Mouse (Mus musculus): ENCODE results near the gene Dag1.

DNA sequence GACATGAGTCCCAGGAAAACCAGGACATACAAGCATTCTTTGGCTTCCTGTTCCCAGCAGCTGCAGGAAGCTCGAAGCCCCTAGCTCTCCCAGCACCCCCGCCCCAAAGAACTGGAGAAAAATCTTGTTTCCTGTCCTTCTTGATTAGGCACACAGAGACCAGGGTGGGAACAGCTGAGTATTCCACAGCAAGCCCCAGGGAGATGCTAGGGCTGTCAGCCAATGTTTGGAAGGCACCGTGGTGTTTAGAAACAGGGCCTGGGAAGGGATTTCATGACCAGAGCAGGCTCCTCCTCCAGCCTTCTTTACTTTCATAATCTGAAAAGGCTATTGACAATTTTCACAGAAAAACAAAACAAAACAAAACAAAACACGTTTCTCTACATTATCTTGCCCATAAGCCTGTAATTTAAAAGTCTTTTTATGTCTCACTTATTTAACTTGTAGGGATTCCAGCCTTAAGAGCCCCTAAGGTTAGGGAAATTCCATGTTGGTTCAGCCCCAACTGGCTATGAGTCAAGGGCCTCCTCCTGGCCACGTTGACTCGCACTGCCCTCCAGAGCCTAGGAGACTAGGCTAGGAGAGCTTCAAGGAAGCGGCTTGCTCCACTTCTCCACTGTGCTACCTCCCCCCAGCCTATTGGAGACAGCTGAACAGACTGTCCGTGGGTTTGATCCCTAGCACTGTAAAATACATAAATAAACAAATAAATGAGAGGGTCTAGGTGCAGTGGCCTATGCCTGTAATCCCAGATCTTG is 16.5 kb upstream of the Dag1 start:
- TF ChIP-seq ZC3H11A (IDR thresholded peaks at IDR 0.05; ENCODE audit: borderline replicate concordance, low read depth, low read length) (no peak), MAFK (IDR thresholded peaks at IDR 0.05; ENCODE audit: insufficient read depth, low read depth, low read length) (no peak), ZNF384 (IDR thresholded peaks at IDR 0.05; ENCODE audit: low read depth, low read length) (no peak)

Measured in ES-E14 (cell line).